Mouse (Mus musculus) heart, postnatal 0 days (tissue): ENCODE data around the gene Lst1. TPM values are rescaled to one million over a fixed set of nuclear protein-coding genes. Genes with fewer than 3 reads are reported as not detected.

Experiments used
- ATAC-seq: fragments of 200-750 bp; cut with Nextera tagmentation; 2 replicates; pipeline ENCODE4 v1.8.0; 2017; ENCODE audit warnings: low read depth, moderate number of reproducible peaks, moderate library complexity; ENCODE audit not compliant: insufficient read depth
- DNase-seq: peaks from one replicate; pipeline ENCODE4 v3.0.0-alpha.2; 2016; ENCODE audit warnings: low spot score
- H3K27ac ChIP-seq: fragments of 300-500 bp; sonication (generic); 2 replicates; pipeline ENCODE4 v1.5.1; 2014; ENCODE audit warnings: low read depth, mild to moderate bottlenecking
- H3K27me3 ChIP-seq: fragments of 300-500 bp; sonication (generic); 2 replicates; pipeline ENCODE4 v1.6.1; 2014; ENCODE audit warnings: low read length, mixed read lengths; ENCODE audit not compliant: control insufficient read depth, insufficient read depth
- H3K36me3 ChIP-seq: fragments of 300-500 bp; sonication (generic); replicated peaks from 2 replicates; pipeline ENCODE4 v1.6.1; 2014; ENCODE audit warnings: low read length, mixed read lengths; ENCODE audit not compliant: control insufficient read depth, insufficient read depth
- H3K4me1 ChIP-seq: fragments of 300-500 bp; sonication (generic); 2 replicates; pipeline ENCODE4 v1.6.1; 2014; ENCODE audit warnings: antibody characterized with exemption; ENCODE audit not compliant: control insufficient read depth, insufficient read depth
- H3K4me2 ChIP-seq: fragments of 300-500 bp; sonication (generic); 2 replicates; pipeline ENCODE4 v1.6.1; 2014; ENCODE audit warnings: low read depth, mild to moderate bottlenecking, low read length, moderate library complexity
- H3K4me3 ChIP-seq: fragments of 300-500 bp; sonication (generic); 2 replicates; pipeline ENCODE4 v1.5.1; 2014; ENCODE audit warnings: low read depth, low read length
- H3K9ac ChIP-seq: fragments of 300-500 bp; sonication (generic); replicated peaks from 2 replicates; pipeline ENCODE4 v1.6.1; 2014; ENCODE audit warnings: low read depth, low read length, mixed read lengths
- H3K9me3 ChIP-seq: fragments of 300-500 bp; sonication (generic); replicated peaks from 2 replicates; pipeline ENCODE4 v1.6.1; 2016; ENCODE audit warnings: low read length; ENCODE audit not compliant: control insufficient read depth
- CTCF ChIP-seq: IDR thresholded peaks from 2 replicates; pipeline ENCODE4 v1.5.1; 2016; ENCODE audit warnings: antibody characterized with exemption, control low read depth, low read depth
- EP300 ChIP-seq: IDR thresholded peaks from 2 replicates; pipeline ENCODE4 v1.6.1; 2016; ENCODE audit warnings: antibody characterized with exemption, low read depth
- WGBS: fragments of 180-500 bp; shearing (Covaris S2); extraction: QIAGEN DNeasy Blood & Tissue Kit; methylation state at CpG from one replicate; pipeline ENCODE4 v1.1.7; 2014; 5-methylcytosine and 5-hydroxymethylcytosine counted together
- polyA plus RNA-seq: library from polyadenylated mRNA; unstranded; fragments of >200 nt; fragmentation: Nextera tagmentation; extraction: Ambion mirVana; gene quantifications from 2 replicates; pipeline ENCODE4 v1.2.1, GENCODE M21; 2015
- total RNA-seq: library from RNA; depleted of rRNA; stranded (reverse); fragments of >200 nt; gene quantifications from 2 replicates; pipeline ENCODE4 v1.2.3, GENCODE M21; 2014; ENCODE audit warnings: low replicate concordance

The Lst1 gene
- total and polyA plus RNA-seq, 2 experiments from 2014 or later: 7.0 to 52.7 TPM

DNA sequence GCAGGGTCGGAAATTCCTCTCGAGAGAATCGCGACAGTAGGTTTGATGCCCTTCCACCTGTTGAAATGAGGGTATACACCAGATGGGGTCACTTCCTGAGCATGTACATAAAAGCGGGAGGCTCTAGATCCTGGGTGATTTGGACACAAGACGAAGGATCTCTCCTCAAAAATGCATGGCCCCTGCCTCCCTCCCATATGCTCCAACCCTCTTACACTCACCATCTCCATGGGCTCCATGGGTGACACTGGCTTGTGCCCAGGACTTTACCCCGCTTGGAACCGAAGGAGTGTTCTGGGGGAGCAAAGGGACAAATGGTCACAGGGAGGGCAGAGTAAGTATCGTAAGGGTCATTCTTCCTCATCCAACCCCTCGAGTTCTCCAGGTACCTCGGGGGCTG is 26.8 kb downstream of the Lst1 start:
- H3K4me3 ChIP-seq: no peak overlapping the region
- no peaks in the 10 kb centered on the region for H3K27me3 ChIP-seq
- ATAC-seq (no peak), DNase-seq (no peak)
- H3K36me3 ChIP-seq: peaks cover 57% of the 10 kb centered on the region
- 0 out of 2 replicates have a peak overlapping the region, but pooled peaks have one; percentile 85 for H3K4me2 ChIP-seq
- H3K27ac ChIP-seq: no peak overlapping the region
- H3K4me1 ChIP-seq: peaks cover 23% of the 10 kb centered on the region
- no peak overlapping the region for H3K9ac ChIP-seq
- 67% methylated on average over 11 of the region's 11 CpGs for WGBS
- no peaks in the 10 kb centered on the region for H3K9me3 ChIP-seq
- TF ChIP-seq EP300 (no peak), CTCF (no peak)

GRCm38 (mm10) chr17:35159638-35160037 is 28.6 kb downstream of the Lst1 start:
- Histone ChIP-seq H3K36me3 (peaks cover 75% of the 10 kb centered on the region), H3K27me3 (no peaks in the 10 kb centered on the region), H3K4me2 (no peak overlapping the region), H3K9ac (no peak overlapping the region), H3K27ac (no peak overlapping the region), H3K4me3 (no peak overlapping the region), H3K9me3 (no peaks in the 10 kb centered on the region), H3K4me1 (peaks cover 15% of the 10 kb centered on the region)
- no peak for TF ChIP-seq CTCF
- no peak for TF ChIP-seq EP300
- DNase-seq (no peak), ATAC-seq (no peak)
- 74% methylated on average over 7 of the region's 7 CpGs for WGBS

GRCm38 (mm10) chr17:35158850-35159593 is 29.2 kb downstream of the Lst1 start:
- Histone ChIP-seq H3K9me3 (no peaks in the 10 kb centered on the region), H3K27me3 (no peaks in the 10 kb centered on the region), H3K36me3 (peaks cover 81% of the 10 kb centered on the region), H3K4me3 (no peak overlapping the region), H3K4me2 (no peak overlapping the region), H3K9ac (no peak overlapping the region), H3K27ac (no peak overlapping the region), H3K4me1 (peaks cover 15% of the 10 kb centered on the region)
- TF ChIP-seq EP300 (no peak), CTCF (no peak)
- ATAC-seq: no peak
- WGBS: 92% methylated on average over 16 of the region's 16 CpGs
- DNase-seq: no peak

GRCm38 (mm10) chr17:35157661-35158175 is 30.5 kb downstream of the Lst1 start:
- no peaks in the 10 kb centered on the region for H3K27me3 ChIP-seq
- H3K4me1 ChIP-seq: peaks cover 8% of the 10 kb centered on the region
- H3K27ac ChIP-seq: no peak overlapping the region
- ATAC-seq (no peak), DNase-seq (no peak)
- no peaks in the 10 kb centered on the region for H3K9me3 ChIP-seq
- H3K36me3 ChIP-seq: peaks cover 94% of the 10 kb centered on the region
- no peak for TF ChIP-seq EP300
- TF ChIP-seq CTCF: no peak
- no peak overlapping the region for H3K4me2 ChIP-seq
- H3K9ac ChIP-seq: no peak overlapping the region
- no peak overlapping the region for H3K4me3 ChIP-seq
- WGBS: 89% methylated on average over 8 of the region's 8 CpGs

GRCm38 (mm10) chr17:35157254-35157653 is 31.0 kb downstream of the Lst1 start:
- Histone ChIP-seq H3K4me1 (peaks cover 3% of the 10 kb centered on the region), H3K9ac (no peak overlapping the region), H3K27ac (no peak overlapping the region), H3K27me3 (no peaks in the 10 kb centered on the region), H3K4me2 (no peak overlapping the region), H3K9me3 (no peaks in the 10 kb centered on the region), H3K4me3 (no peak overlapping the region), H3K36me3 (peaks cover 99% of the 10 kb centered on the region)
- 80% methylated on average over 8 of the region's 8 CpGs for WGBS
- no peak for TF ChIP-seq EP300
- no peak for TF ChIP-seq CTCF
- ATAC-seq (no peak), DNase-seq (no peak)
